Mouse (Mus musculus) urinary bladder, postnatal 25 days (tissue): ENCODE measurements around the gene Mrpl9.

Experiments used
- DNase-seq: peaks from one replicate; pipeline ENCODE4 v3.0.0; 2022; ENCODE audit warnings: low spot score

The Mrpl9 gene

DNA sequence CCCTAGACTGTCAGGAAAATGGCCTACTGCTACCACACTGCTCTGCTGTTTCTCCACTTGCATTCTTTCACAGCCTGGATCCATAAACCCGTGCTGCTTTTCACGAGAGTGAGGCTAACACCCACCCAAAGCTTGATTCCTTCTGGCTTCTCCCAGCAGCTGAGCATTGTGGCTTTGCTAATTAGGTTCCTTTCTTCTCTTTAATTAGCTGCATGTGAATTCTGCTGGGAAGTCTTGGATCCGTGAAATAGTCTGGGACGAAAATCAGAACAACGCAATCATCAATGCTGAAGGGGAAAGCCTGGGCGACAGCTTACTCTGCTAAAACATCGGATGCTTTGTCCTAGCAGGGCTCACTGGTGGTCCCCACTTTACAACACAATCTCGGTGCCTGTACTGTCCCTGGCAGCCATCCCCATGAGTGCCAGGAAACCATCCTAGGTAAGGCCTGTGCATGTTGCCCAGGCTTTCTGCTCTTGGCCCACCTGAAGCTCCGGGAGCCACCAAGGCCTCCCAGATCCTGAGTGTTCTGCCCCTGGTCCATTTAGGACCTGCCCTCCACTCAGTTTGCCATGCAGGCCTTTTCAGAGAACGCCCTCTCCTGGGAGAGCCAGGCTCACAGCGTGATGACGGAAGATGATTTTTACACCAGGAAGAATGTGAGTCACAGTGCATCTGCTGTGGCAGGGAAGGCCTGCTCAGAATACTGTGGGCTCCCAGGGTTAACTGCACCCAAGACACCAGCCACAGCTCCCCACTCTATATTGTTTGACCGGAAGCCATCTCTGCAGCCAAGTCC is 22.7 kb downstream of the Mrpl9 start:
- DNase-seq: no peak

- DNase-seq: no peak
Measured at GRCm38 (mm10) chr3:94468931-94469330, 25.8 kb downstream of the Mrpl9 start.

DNA sequence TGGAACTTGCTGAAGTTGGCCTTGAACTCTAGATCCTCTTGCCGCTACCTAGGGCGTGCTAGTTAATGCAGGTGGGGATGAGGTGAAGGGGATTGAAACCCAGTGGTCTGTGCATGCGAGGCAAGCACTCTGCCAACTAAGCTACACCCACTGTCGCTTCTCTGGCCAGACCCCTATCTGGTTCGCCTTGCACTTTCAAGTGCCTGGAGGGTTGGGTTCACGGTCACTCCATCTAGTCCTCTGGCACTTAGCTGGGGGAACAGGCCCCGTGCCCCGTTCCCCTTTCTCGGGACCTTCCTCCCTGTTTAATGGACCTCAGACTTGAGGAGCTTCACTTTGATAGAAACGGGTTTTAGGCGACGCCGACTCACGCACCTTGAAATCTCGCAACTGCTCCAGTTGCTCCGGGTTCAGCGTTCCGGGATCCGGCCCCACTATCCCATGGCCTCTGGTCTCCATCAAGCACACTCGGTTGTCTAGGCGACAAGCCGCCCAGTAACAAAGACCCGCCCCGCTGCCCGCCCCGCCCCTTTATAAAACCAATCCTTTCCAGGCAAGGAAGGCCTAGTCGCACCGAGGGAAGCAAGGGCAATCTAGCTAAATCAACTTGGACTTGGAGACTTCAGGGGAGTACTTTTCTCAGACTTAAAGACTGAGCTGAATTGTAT is 29.5 kb downstream of the Mrpl9 start:
- DNase-seq: peak; percentile 18

- DNase-seq: no peak
Measured at GRCm38 (mm10) chr3:94473115-94473505, 30.0 kb downstream of the Mrpl9 start.

DNA sequence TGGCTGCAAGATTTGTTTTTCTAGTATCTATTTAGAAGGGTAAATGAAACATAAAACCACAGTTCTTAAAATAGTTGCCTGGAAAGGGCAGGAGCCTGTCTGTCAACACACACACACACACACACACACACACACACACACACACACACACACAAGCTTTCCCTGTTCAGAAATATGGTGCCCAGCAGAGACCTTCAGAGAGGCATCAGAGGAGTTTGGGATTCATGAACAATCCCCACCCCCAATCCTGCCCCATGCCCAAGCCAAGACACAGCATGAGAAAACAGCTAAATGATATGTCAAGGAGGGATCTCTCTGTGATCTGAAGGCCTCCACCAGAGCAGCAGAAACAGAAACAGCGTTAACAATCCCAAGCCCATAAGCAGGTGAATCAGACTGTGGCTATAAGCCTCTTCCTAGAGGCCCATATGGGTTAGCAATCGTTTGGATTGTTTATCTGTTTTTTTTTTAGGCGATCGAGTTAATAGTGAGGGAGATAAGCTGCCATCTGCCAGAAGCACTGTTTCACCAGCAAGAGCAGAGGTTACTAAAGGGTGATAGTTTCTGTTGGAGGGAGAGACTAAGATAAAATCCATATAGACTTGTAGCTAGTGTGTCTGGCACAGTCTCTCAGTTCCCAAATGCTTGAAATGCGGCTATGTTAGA is 30.6 kb downstream of the Mrpl9 start:
- no peak for DNase-seq

- no peak for DNase-seq
Measured at GRCm38 (mm10) chr3:94476301-94477035, 33.4 kb downstream of the Mrpl9 start.

GRCm38 (mm10) chr3:94477444-94477843 is 34.3 kb downstream of the Mrpl9 start:
- no peak for DNase-seq

GRCm38 (mm10) chr3:94477981-94478422 is 34.9 kb downstream of the Mrpl9 start, which contains the start of gene Celf3:
TSS of gene Celf3 (plus strand) at chr3:94478295.
- no peak for DNase-seq

GRCm38 (mm10) chr3:94478591-94479169 is 35.6 kb downstream of the Mrpl9 start:
- no peak for DNase-seq

GRCm38 (mm10) chr3:94479564-94479963 is 36.4 kb downstream of the Mrpl9 start:
- DNase-seq: no peak

DNA sequence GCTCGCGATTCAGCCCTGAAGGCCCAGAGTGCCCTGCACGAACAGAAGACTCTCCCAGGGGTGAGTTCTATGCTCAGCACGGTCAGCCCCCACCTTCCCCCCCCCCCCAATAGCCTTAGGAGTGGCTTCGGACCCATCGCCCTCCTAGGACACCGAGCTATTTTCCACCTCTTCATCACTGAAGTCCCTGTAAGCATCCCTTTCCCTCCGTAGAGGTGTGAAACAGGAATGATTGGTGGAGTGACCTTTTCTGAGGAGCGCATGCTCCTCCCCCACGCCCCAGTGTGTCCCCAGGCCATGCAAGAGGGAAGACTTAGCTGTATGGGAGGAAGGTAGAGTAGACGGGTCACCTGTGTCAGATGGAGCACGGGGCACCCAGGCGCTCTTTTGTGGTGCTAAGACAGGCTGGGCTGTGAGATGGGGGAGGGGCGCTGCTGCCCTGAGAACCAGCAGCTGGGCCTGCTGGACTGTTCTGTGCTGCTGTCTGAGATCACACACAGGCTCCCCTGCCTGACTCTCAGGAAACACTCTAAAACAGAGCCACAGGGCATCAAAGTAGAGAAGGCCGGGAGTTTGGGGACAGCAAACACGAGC is 37.3 kb downstream of the Mrpl9 start, which contains the start of gene Riiad1:
Gene Riiad1, minus strand, starts transcription at position 51 of the 594 bp plus-strand sequence.
- no peak for DNase-seq

DNA sequence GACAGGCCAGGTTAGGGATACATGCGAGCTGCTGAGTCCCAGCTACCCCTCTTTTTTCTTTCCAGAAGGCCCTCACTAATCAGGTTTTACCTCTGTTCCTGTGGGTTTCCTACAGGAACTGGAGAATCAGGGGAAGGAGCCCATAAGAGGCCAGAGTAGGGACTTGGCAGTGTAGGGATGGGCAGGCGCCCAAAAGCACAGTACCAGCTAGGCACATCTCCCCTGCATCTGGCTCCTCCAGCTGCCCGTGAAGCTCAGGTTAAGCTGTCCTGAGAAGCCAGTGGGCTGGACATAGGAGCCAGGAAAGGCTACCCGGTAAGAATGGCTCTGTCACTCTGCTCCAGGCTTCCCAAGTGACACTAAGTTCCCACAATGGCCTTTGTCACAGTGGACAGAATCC is 38.3 kb downstream of the Mrpl9 start:
- no peak for DNase-seq

GRCm38 (mm10) chr3:94482764-94483385 is 39.8 kb downstream of the Mrpl9 start:
- peak; percentile 15 for DNase-seq

- no peak for DNase-seq
Measured at GRCm38 (mm10) chr3:94483790-94484439, 40.8 kb downstream of the Mrpl9 start.

- DNase-seq: no peak
Measured at GRCm38 (mm10) chr3:94485922-94486321, 42.8 kb downstream of the Mrpl9 start.

- DNase-seq: no peak
Measured at GRCm38 (mm10) chr3:94487581-94487980, 44.5 kb downstream of the Mrpl9 start.

DNA sequence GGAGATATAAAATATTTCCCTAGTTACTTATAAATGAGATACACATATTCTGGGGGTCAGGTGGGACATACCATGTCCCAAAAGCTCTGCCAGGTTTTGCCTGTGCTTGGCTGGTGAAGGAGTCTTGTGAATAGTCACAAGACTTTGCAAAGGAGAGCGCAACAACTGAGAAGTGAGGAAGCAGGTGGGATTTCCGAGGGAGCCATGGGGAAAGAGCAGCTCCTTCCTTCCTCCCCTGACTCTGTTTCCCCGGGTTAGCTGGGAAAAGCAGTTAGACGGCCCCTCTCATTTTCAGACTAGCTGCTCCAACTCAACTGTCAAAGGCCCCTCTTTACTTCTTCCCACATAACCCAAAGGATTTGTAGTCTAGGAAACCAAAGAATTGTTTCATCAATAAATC is 54.0 kb downstream of the Mrpl9 start:
- no peak for DNase-seq
